Mouse (Mus musculus): ENCODE measurements at regions not wholly inside any gene's neighbourhood (a gene's known extent, or its start where the extent isn't known, plus 50 kb on each side); places are given as distances from the start of the nearest gene placed in this dataset.

GRCm38 (mm10) chr1:113259421-113259820, 1394.7 kb upstream of the Dsel start:
- TF ChIP-seq CTCF (IDR thresholded peaks at IDR 0.05; ENCODE audit: extremely low read depth, insufficient read depth, low read length) = no peak
- TF ChIP-seq POLR2A (IDR thresholded peaks at IDR 0.05; ENCODE audit: extremely low read depth, insufficient read depth, low read length) = no peak
